ENCODE assay signal across 19 mouse cellular contexts in the genomic region with DNA sequence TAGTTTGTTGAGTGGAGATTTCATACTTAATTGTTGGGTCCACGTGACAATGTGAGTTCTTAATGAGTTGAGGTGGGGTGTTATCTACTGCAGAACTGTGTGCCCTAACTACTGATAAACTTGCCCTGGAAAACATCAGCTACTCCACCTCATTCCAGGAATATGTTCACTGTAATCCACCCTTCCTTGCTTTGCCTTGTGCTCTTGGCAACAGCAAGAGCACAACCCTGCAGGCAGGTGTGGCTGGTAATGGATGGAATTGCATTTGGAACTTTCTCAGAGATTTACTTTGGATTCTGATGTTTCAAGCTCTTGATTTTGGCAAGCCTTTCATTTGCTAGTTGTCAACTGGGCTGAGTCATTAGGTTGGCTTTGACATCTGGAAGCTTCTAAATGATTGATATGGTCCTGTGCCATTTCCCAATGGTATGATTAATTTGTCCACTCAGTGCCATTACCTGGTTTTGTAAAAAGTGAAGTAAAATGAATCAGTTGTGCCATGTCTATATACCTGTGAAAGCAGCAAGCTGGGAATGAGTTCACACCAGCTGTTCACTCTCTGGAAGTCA.
"Had no signal": no experiment of that assay in that cellular context is flagged by ENCODE, and none has a peak within 500 bp of the region (broad histone marks: within the 10 kb centered on the region; RNA-seq: fewer than 3 reads in every experiment).

No protein-coding gene starts in this region.

- H3K9me3 ChIP-seq: limb, embryonic 12.5 days; limb, embryonic 15.5 days; liver, embryonic 13.5 days; midbrain, embryonic 12.5 days; midbrain, embryonic 15.5 days; neural tube, embryonic 12.5 days; neural tube, embryonic 15.5 days had no signal

- H3K9ac ChIP-seq: limb, embryonic 12.5 days; limb, embryonic 15.5 days; liver, embryonic 13.5 days; lung, embryonic 14.5 days; midbrain, embryonic 12.5 days; midbrain, embryonic 15.5 days; neural tube, embryonic 12.5 days; neural tube, embryonic 15.5 days had no signal

- H3K27me3 ChIP-seq: limb, embryonic 12.5 days; limb, embryonic 15.5 days; liver, embryonic 13.5 days; midbrain, embryonic 12.5 days; midbrain, embryonic 15.5 days; neural tube, embryonic 12.5 days; neural tube, embryonic 15.5 days had no signal

- DNase-seq: kidney, adult 18-20 months; kidney, postnatal 36 days; left cerebral cortex, postnatal 4 days; liver, embryonic 13.5 days; lung, embryonic 14.5 days; right cerebral cortex, adult 18-20 months; right cerebral cortex, postnatal 14 days; thymus, adult 2 months; thymus, postnatal 14 days; thymus, postnatal 4 days had no signal

- H3K36me3 ChIP-seq: limb, embryonic 12.5 days; limb, embryonic 15.5 days; liver, embryonic 13.5 days; midbrain, embryonic 12.5 days; midbrain, embryonic 15.5 days; neural tube, embryonic 12.5 days; neural tube, embryonic 15.5 days had no signal

- H3K4me2 ChIP-seq: limb, embryonic 12.5 days; limb, embryonic 15.5 days; liver, embryonic 13.5 days; lung, embryonic 14.5 days; midbrain, embryonic 12.5 days; midbrain, embryonic 15.5 days; neural tube, embryonic 12.5 days; neural tube, embryonic 15.5 days had no signal

- H3K4me1 ChIP-seq: limb, embryonic 12.5 days; limb, embryonic 15.5 days; liver, embryonic 13.5 days; midbrain, embryonic 12.5 days; midbrain, embryonic 15.5 days; neural tube, embryonic 12.5 days; neural tube, embryonic 15.5 days had no signal

- H3K4me3 ChIP-seq: limb, embryonic 12.5 days; limb, embryonic 15.5 days; liver, embryonic 13.5 days; midbrain, embryonic 12.5 days; midbrain, embryonic 15.5 days; neural tube, embryonic 12.5 days; neural tube, embryonic 15.5 days had no signal

- H3K27ac ChIP-seq: kidney, postnatal 0 days; limb, embryonic 12.5 days; limb, embryonic 15.5 days; liver, embryonic 13.5 days; macrophage; midbrain, embryonic 12.5 days; midbrain, embryonic 15.5 days; neural tube, embryonic 12.5 days; neural tube, embryonic 15.5 days had no signal

- ATAC-seq: lung, postnatal 0 days; midbrain, embryonic 15.5 days had no signal
